Mouse (Mus musculus) forebrain, embryonic 16.5 days (tissue): ENCODE measurements at regions not wholly inside any gene's neighbourhood (a gene's known extent, or its start where the extent isn't known, plus 50 kb on each side); places are given as distances from the start of the nearest gene placed in this dataset.

Experiments used
- ATAC-seq: fragments of 200-750 bp; cut with Nextera tagmentation; 2 replicates; pipeline ENCODE4 v1.8.0; 2017; ENCODE audit warnings: mild to moderate bottlenecking, moderate library complexity
- H3K27ac ChIP-seq: fragments of 300-500 bp; sonication (generic); 2 replicates; pipeline ENCODE4 v1.5.1; 2014; ENCODE audit warnings: low read length, control low read depth
- H3K27me3 ChIP-seq: fragments of 300-500 bp; sonication (generic); replicated peaks from 2 replicates; pipeline ENCODE4 v1.6.1; 2014; ENCODE audit warnings: low read length; ENCODE audit not compliant: control insufficient read depth, insufficient read depth
- H3K36me3 ChIP-seq: fragments of 300-500 bp; sonication (generic); 2 replicates; pipeline ENCODE4 v1.6.1; 2014; ENCODE audit not compliant: control insufficient read depth, insufficient read depth
- H3K4me1 ChIP-seq: fragments of 300-500 bp; sonication (generic); replicated peaks from 2 replicates; pipeline ENCODE4 v1.6.1; 2014; ENCODE audit warnings: low read length; ENCODE audit not compliant: control insufficient read depth, insufficient read depth
- H3K4me2 ChIP-seq: fragments of 300-500 bp; sonication (generic); 2 replicates; pipeline ENCODE4 v1.6.1; 2014; ENCODE audit warnings: mild to moderate bottlenecking, low read length, control low read depth
- H3K4me3 ChIP-seq: fragments of 300-500 bp; sonication (generic); replicated peaks from 2 replicates; pipeline ENCODE4 v1.5.1; 2014; ENCODE audit warnings: mild to moderate bottlenecking, low read length, control low read depth
- H3K9ac ChIP-seq: fragments of 300-500 bp; sonication (generic); replicated peaks from 2 replicates; pipeline ENCODE4 v1.6.1; 2014; ENCODE audit warnings: low read depth, low read length, control low read depth
- H3K9me3 ChIP-seq: fragments of 300-500 bp; sonication (generic); 2 replicates; pipeline ENCODE4 v1.6.1; 2016; ENCODE audit warnings: low read length; ENCODE audit not compliant: control insufficient read depth
- WGBS: fragments of 180-500 bp; shearing (Covaris S2); extraction: QIAGEN DNeasy Blood & Tissue Kit; methylation state at CpG from one replicate; pipeline ENCODE4 v1.1.7; 2014; 5-methylcytosine and 5-hydroxymethylcytosine counted together

DNA sequence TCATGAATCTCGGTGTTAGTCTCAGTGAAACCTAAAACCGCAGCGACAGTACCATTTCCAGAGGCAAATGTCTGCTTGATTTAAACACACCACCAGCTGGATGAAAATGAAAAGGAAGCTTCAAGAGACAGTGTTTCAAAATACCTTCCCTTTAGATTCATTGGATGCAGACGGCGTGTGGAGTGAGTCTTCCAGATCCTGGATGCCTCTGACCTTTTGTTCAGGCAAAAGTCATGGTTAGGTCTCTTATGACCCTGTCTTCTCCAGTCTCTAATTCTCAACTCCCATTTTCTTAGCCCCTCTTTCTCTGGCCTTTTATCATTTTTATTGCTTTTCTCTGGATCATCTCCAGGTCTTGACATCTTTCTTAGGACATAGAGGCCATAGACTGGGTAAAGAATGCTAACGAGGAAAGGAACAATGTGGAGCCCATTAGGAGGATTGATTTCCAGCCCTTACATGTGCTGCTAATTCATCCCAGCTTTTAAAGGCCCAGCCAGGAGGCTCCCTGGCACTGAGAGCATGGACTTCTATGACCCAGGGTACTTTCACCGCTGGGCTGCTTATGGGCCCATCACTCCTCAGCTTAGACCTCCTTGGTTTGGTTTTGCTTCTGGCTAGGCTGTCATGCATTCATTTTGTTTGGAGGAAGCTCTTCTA lies 111.4 kb downstream of the Arrdc4 start:
- Histone ChIP-seq H3K9me3 (no peaks in the 10 kb centered on the region), H3K27me3 (no peaks in the 10 kb centered on the region), H3K36me3 (no peaks in the 10 kb centered on the region), H3K4me2 (no peak overlapping the region), H3K9ac (no peak overlapping the region), H3K4me3 (no peak overlapping the region), H3K4me1 (no peaks in the 10 kb centered on the region), H3K27ac (no peak overlapping the region)
- 85% methylated on average over 7 of the region's 7 CpGs for WGBS
- ATAC-seq = no peak

DNA sequence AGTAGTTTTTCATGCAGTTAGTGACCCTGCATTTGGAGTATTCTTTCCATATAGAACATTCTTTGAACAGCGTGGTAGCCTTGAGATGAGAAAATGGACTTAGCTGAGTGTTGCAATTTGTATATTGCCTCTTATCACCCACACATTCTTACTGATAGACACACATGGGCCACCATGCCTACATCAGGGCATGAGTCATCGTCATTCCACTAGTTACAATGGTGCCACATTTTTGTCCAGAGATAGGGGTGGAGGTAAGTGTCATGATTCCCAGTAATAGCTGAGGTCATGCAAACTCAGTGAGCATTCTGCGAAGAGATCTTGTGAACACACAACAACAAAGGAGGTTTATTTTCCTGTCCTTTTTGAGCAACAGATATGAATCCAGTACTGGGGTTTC lies 128.0 kb downstream of the Arrdc4 start:
- no peak overlapping the region for H3K4me3 ChIP-seq
- no peak for ATAC-seq
- H3K36me3 ChIP-seq = no peaks in the 10 kb centered on the region
- H3K27me3 ChIP-seq = no peaks in the 10 kb centered on the region
- H3K9ac ChIP-seq = no peak overlapping the region
- no peaks in the 10 kb centered on the region for H3K4me1 ChIP-seq
- no peak overlapping the region for H3K27ac ChIP-seq
- no peaks in the 10 kb centered on the region for H3K9me3 ChIP-seq
- H3K4me2 ChIP-seq = no peak overlapping the region
- WGBS = 96% methylated on average over 3 of the region's 3 CpGs

DNA sequence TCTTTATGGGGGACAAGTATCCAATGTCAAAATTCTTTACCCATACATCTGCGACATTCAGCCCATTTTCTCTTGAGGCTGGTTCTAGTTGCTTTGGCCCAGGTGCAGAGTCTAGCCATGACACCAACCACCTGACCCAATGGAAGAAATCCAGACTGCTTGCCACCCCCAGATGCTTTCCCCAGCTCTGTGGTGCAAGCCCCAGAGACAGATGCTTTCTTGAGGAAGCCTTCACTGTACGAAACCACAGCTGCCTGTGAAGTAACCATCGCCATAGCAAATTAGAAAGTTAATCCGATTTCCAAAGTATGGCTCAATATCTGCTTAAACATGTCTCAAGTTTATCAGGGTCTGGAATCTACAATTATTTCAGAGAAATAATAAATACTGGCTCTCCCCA lies 138.5 kb downstream of the Arrdc4 start:
- WGBS = 95% methylated on average over 4 of the region's 4 CpGs
- Histone ChIP-seq H3K4me1 (0 out of 2 replicates have a peak, but pooled peaks cover 7% of the 10 kb centered on the region), H3K27me3 (no peaks in the 10 kb centered on the region), H3K9me3 (no peaks in the 10 kb centered on the region), H3K27ac (no peak overlapping the region), H3K4me3 (no peak overlapping the region), H3K9ac (no peak overlapping the region), H3K4me2 (no peak overlapping the region), H3K36me3 (no peaks in the 10 kb centered on the region)
- no peak for ATAC-seq

DNA sequence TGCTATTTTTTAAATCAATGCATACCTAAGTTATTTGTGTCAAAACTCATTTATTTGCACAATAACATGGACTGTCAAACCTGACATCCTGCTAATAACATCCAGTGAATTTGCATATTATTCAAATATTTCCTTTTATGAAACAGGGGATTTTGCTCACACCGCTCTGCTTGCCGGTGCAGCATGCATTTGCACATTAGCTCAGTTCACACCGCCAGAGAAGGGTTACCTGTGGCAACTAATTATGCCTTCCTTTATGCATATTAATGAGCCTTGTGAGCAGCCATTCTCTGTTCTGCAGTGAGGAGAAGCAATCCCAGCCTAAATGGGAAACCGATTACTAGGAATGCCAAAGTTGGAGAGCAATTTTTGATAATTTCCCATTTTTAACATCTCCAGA lies 141.9 kb downstream of the Arrdc4 start:
- H3K4me3 ChIP-seq = no peak overlapping the region
- WGBS = 17% methylated on average over 4 of the region's 4 CpGs
- ATAC-seq = peak; percentile 92
- H3K27me3 ChIP-seq = no peaks in the 10 kb centered on the region
- no peaks in the 10 kb centered on the region for H3K36me3 ChIP-seq
- no peaks in the 10 kb centered on the region for H3K9me3 ChIP-seq
- no peak overlapping the region for H3K27ac ChIP-seq
- H3K4me2 ChIP-seq = no peak overlapping the region
- 0 out of 2 replicates have a peak, but pooled peaks cover 7% of the 10 kb centered on the region for H3K4me1 ChIP-seq
- H3K9ac ChIP-seq = no peak overlapping the region

DNA sequence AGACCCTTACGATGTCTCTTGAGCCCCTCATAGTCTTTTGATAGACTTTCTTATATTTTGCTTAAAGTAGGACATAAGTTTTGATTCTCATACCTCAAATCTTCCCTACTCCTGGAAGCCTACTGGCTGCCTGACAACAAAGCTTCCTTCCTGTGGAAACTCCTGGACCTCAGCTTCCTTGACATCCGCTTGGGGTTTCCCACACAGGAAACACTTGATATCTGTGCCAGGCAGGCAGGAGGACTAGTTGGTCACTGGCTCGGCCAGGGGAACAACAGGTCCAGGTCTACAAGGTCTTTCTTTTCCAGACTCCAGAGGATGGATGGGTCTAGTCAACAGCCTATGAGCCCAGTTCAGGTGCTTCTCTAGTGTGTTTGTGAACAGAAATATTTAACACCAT lies 142.8 kb downstream of the Arrdc4 start:
- H3K27ac ChIP-seq = no peak overlapping the region
- H3K4me1 ChIP-seq = 0 out of 2 replicates have a peak, but pooled peaks cover 7% of the 10 kb centered on the region
- no peaks in the 10 kb centered on the region for H3K27me3 ChIP-seq
- H3K9ac ChIP-seq = no peak overlapping the region
- no peak overlapping the region for H3K4me3 ChIP-seq
- no peaks in the 10 kb centered on the region for H3K9me3 ChIP-seq
- H3K4me2 ChIP-seq = no peak overlapping the region
- 96% methylated on average over 3 of the region's 3 CpGs for WGBS
- ATAC-seq = no peak
- H3K36me3 ChIP-seq = no peaks in the 10 kb centered on the region

DNA sequence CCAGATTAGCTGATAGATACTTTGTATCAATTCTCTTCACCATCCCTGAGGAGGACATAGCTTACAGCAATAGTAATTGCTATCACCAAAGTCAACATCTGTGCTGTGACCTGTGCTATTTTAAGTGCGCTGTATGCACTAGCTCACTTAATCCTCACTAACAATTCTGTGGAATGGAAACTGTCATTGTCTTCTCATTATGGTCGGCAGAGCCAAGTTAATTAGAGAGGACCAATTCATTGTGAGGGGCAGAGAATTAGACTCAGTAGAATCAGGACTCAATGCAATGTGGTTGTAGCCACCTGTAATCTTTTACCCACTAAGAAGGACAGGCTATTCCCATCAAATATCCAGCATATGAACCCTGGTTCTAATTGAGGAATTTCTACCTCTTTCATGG lies 145.3 kb downstream of the Arrdc4 start:
- WGBS = 30% methylated on average over 2 of the region's 2 CpGs
- no peak for ATAC-seq

DNA sequence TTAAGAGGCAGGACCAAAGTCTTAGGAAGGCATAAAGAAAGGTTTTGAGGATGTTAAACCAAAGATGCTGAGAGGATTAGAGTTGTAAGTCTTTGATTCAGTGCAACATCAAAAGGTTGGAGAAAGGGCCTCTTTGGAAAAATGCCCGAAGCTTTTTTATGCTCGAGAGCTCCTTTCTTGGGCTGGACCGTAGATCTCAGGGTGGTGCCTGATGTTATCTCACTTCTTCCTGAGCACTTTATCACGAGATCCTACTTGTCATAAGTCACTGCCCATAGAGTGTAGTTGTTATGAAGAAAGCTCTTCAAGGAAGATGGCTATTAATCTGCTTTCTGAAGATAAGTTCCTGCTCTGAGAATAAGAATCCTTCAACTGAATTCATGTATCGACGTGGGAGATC lies 147.0 kb downstream of the Arrdc4 start:
- no peaks in the 10 kb centered on the region for H3K27me3 ChIP-seq
- H3K4me1 ChIP-seq = no peaks in the 10 kb centered on the region
- no peak overlapping the region for H3K4me3 ChIP-seq
- H3K9me3 ChIP-seq = no peaks in the 10 kb centered on the region
- WGBS = 37% methylated on average over 6 of the region's 6 CpGs
- H3K36me3 ChIP-seq = no peaks in the 10 kb centered on the region
- no peak overlapping the region for H3K4me2 ChIP-seq
- H3K9ac ChIP-seq = no peak overlapping the region
- ATAC-seq = no peak
- no peak overlapping the region for H3K27ac ChIP-seq

More for the DNA sequence above, 145.3 kb downstream of the Arrdc4 start:
- no peak overlapping the region for H3K4me2 ChIP-seq
- no peak overlapping the region for H3K9ac ChIP-seq
- H3K27ac ChIP-seq = no peak overlapping the region
- no peak overlapping the region for H3K4me3 ChIP-seq
- H3K9me3 ChIP-seq = no peaks in the 10 kb centered on the region
- 0 out of 2 replicates have a peak, but pooled peaks cover 7% of the 10 kb centered on the region for H3K4me1 ChIP-seq
- no peaks in the 10 kb centered on the region for H3K27me3 ChIP-seq
- H3K36me3 ChIP-seq = no peaks in the 10 kb centered on the region

DNA sequence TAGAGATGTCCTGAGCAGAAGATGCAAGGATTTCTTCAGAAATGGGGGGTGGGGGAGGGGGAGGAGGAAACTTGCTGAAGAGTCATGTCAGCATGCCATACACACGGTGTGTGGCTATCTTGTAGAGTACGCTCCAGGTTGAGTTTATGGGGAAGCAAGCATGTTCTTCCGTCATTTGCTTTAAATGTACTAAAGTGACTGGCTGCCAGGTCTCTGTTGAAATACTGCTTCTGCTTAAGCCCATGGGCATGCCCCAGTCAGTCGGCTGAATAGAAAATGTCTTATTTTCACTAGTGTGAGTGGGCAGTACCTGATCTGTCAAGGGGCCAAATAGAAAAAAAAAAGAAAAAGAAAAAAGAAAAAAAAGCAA lies 155.0 kb downstream of the Arrdc4 start:
- Histone ChIP-seq H3K4me1 (no peaks in the 10 kb centered on the region), H3K36me3 (no peaks in the 10 kb centered on the region), H3K27ac (no peak overlapping the region), H3K9ac (no peak overlapping the region), H3K27me3 (no peaks in the 10 kb centered on the region), H3K4me3 (no peak overlapping the region), H3K4me2 (no peak overlapping the region), H3K9me3 (no peaks in the 10 kb centered on the region)
- no peak for ATAC-seq
- WGBS = 69% methylated on average over 4 of the region's 4 CpGs

DNA sequence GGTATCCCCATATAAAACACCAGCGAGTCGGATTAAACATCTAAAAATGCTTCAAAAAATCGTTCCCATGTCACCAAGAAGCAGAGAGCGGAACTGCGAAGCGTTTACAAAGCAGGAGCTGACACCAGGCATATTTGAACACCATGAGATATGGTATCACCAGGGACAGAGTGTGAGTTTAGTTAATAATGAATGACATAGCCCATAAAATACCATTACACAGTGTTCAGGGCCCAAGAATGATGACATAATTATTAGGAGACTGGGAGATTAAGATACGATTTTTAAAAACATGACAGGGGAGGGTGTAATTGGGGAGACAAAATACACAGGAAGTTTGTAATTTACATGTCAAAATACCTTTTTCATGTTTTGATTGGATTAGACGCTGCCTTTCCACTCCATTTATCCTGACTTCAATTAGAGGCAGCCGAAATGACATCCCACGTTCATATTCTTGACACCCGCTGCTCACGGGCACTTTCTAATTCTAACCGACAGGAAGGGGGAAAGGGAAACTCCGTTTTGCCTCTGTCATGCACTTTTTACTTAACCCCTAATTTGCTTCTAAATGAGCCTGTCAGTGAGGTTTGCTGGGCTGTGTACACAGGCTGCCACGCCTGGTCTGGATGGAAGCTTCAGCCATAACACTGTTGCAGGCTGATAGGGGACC lies 155.6 kb downstream of the Arrdc4 start:
- no peak overlapping the region for H3K27ac ChIP-seq
- no peaks in the 10 kb centered on the region for H3K9me3 ChIP-seq
- ATAC-seq = peak; percentile 75
- WGBS = 31% methylated on average over 15 of the region's 15 CpGs
- no peak overlapping the region for H3K4me2 ChIP-seq
- no peaks in the 10 kb centered on the region for H3K4me1 ChIP-seq
- H3K4me3 ChIP-seq = no peak overlapping the region
- H3K9ac ChIP-seq = no peak overlapping the region
- H3K27me3 ChIP-seq = no peaks in the 10 kb centered on the region
- no peaks in the 10 kb centered on the region for H3K36me3 ChIP-seq
